Mouse (Mus musculus) embryonic fibroblast, embryonic 13.5 days (primary cell): ENCODE results near the gene Wdr41.

Experiments used
- CTCF ChIP-seq: IDR thresholded peaks from 2 replicates; pipeline ENCODE4 v1.5.1; 2011; ENCODE audit warnings: mild to moderate bottlenecking, control low read depth, low read length, moderate library complexity, borderline replicate concordance; ENCODE audit not compliant: insufficient read depth
- POLR2A ChIP-seq: IDR thresholded peaks from 2 replicates; pipeline ENCODE4 v1.6.1; 2011; ENCODE audit warnings: low read depth, mild to moderate bottlenecking, control low read depth, low read length, moderate library complexity

- no peak for TF ChIP-seq CTCF
- no peak for TF ChIP-seq POLR2A
These were observed 56.1 kb downstream of the Wdr41 start for GRCm38 (mm10) chr13:95032127-95032831.
